Mouse (Mus musculus): Measurements from ENCODE around the gene Upp2. TPM values are rescaled to one million over a fixed set of nuclear protein-coding genes. Genes with fewer than 3 reads are reported as not detected.

Gene Upp2
- polyA plus RNA-seq, 1 experiment from 2014 or later = 7.5 TPM

GRCm38 (mm10) chr2:58551866-58552265 lies 15.2 kb upstream of the Upp2 start:
- 0 out of 2 replicates have a peak overlapping the region, but pooled peaks have one; percentile 4 for H3K4me2 ChIP-seq
- no peaks in the 10 kb centered on the region for H3K27me3 ChIP-seq
- H3K4me1 ChIP-seq (replicated peaks) = peaks cover 61% of the 10 kb centered on the region
- H3K9me3 ChIP-seq (replicated peaks) = no peaks in the 10 kb centered on the region
- no peak overlapping the region for H3K4me3 ChIP-seq
- no peak for ATAC-seq (replicated peaks; ENCODE audit: insufficient number of reproducible peaks, insufficient read depth, low FRiP score, low read depth)
- H3K27ac ChIP-seq = no peak overlapping the region
- 0 out of 2 replicates have a peak overlapping the region, but pooled peaks have one; percentile 16 for H3K9ac ChIP-seq
- H3K36me3 ChIP-seq = no peaks in the 10 kb centered on the region
- 50% methylated on average over 6 of the region's 6 CpGs for WGBS

GRCm38 (mm10) chr2:58552296-58552695 lies 14.8 kb upstream of the Upp2 start:
- Histone ChIP-seq H3K4me3 (no peak overlapping the region), H3K4me1 (replicated peaks) (peaks cover 62% of the 10 kb centered on the region), H3K9me3 (replicated peaks) (no peaks in the 10 kb centered on the region), H3K36me3 (no peaks in the 10 kb centered on the region), H3K4me2 (no peak overlapping the region), H3K27me3 (no peaks in the 10 kb centered on the region), H3K27ac (no peak overlapping the region), H3K9ac (no peak overlapping the region)
- ATAC-seq (replicated peaks; ENCODE audit: insufficient number of reproducible peaks, insufficient read depth, low FRiP score, low read depth) = no peak
- 47% methylated on average over 3 of the region's 3 CpGs for WGBS

- Histone ChIP-seq H3K36me3 (no peaks in the 10 kb centered on the region), H3K4me3 (no peak overlapping the region), H3K9me3 (replicated peaks) (no peaks in the 10 kb centered on the region), H3K4me1 (replicated peaks) (peaks cover 36% of the 10 kb centered on the region), H3K9ac (no peak overlapping the region), H3K4me2 (no peak overlapping the region), H3K27ac (no peak overlapping the region), H3K27me3 (no peaks in the 10 kb centered on the region)
- 79% methylated on average over 9 of the region's 9 CpGs for WGBS
- ATAC-seq (replicated peaks; ENCODE audit: insufficient number of reproducible peaks, insufficient read depth, low FRiP score, low read depth) = no peak
Observed at GRCm38 (mm10) chr2:58557045-58557845, 9.9 kb upstream of the Upp2 start.

GRCm38 (mm10) chr2:58562137-58562536 lies 5.0 kb upstream of the Upp2 start:
- no peak for ATAC-seq (replicated peaks; ENCODE audit: insufficient number of reproducible peaks, insufficient read depth, low FRiP score, low read depth)
- Histone ChIP-seq H3K27ac (peak overlapping the region; percentile 40; the same call in 1 of the 2 replicates), H3K4me2 (no peak overlapping the region; the same call in 1 of the 2 replicates), H3K27me3 (no peaks in the 10 kb centered on the region), H3K36me3 (no peaks in the 10 kb centered on the region), H3K9me3 (replicated peaks) (no peaks in the 10 kb centered on the region), H3K9ac (no peak overlapping the region), H3K4me1 (replicated peaks) (peaks cover 50% of the 10 kb centered on the region), H3K4me3 (no peak overlapping the region)
- 53% methylated on average over 4 of the region's 4 CpGs for WGBS

- no peaks in the 10 kb centered on the region for H3K36me3 ChIP-seq
- H3K4me3 ChIP-seq = peak overlapping the region; percentile 97
- no peaks in the 10 kb centered on the region for H3K27me3 ChIP-seq
- WGBS = 21% methylated on average over 6 of the region's 6 CpGs
- peak overlapping the region; percentile 66 for H3K4me2 ChIP-seq
- peak; percentile 16; the same call in 1 of the 2 replicates for ATAC-seq (replicated peaks; ENCODE audit: insufficient number of reproducible peaks, insufficient read depth, low FRiP score, low read depth)
- peaks cover 55% of the 10 kb centered on the region for H3K4me1 ChIP-seq (replicated peaks)
- H3K9me3 ChIP-seq (replicated peaks) = no peaks in the 10 kb centered on the region
- H3K27ac ChIP-seq = peak overlapping the region; percentile 99
- H3K9ac ChIP-seq = peak overlapping the region; percentile 93
Observed at GRCm38 (mm10) chr2:58565267-58565666, 1.8 kb upstream of the Upp2 start.

GRCm38 (mm10) chr2:58566049-58566409 lies 1.1 kb upstream of the Upp2 start:
- ATAC-seq (replicated peaks; ENCODE audit: insufficient number of reproducible peaks, insufficient read depth, low FRiP score, low read depth) = no peak
- H3K4me2 ChIP-seq = peak overlapping the region; percentile 66
- H3K9ac ChIP-seq = peak overlapping the region; percentile 93
- peak overlapping the region; percentile 99 for H3K27ac ChIP-seq
- H3K4me1 ChIP-seq (replicated peaks) = peaks cover 55% of the 10 kb centered on the region
- no peaks in the 10 kb centered on the region for H3K9me3 ChIP-seq (replicated peaks)
- WGBS = 4% methylated on average over 6 of the region's 6 CpGs
- H3K4me3 ChIP-seq = peak overlapping the region; percentile 97
- H3K36me3 ChIP-seq = no peaks in the 10 kb centered on the region
- H3K27me3 ChIP-seq = no peaks in the 10 kb centered on the region

- Histone ChIP-seq H3K9me3 (replicated peaks) (no peaks in the 10 kb centered on the region), H3K9ac (peak overlapping the region; percentile 93), H3K27ac (peak overlapping the region; percentile 99), H3K4me3 (peak overlapping the region; percentile 97), H3K4me1 (replicated peaks) (peaks cover 55% of the 10 kb centered on the region), H3K4me2 (peak overlapping the region; percentile 66), H3K36me3 (no peaks in the 10 kb centered on the region), H3K27me3 (no peaks in the 10 kb centered on the region)
- WGBS = under 1% methylated on average over 46 of the region's 78 CpGs
- ATAC-seq (replicated peaks; ENCODE audit: insufficient number of reproducible peaks, insufficient read depth, low FRiP score, low read depth) = peak; percentile 43
Observed at GRCm38 (mm10) chr2:58566410-58567065, 560 bp upstream of the Upp2 start.

- WGBS = 6% methylated on average over 12 of the region's 12 CpGs
- no peaks in the 10 kb centered on the region for H3K9me3 ChIP-seq (replicated peaks)
- H3K36me3 ChIP-seq = no peaks in the 10 kb centered on the region
Observed at GRCm38 (mm10) chr2:58567866-58568719, 995 bp downstream of the Upp2 start.

GRCm38 (mm10) chr2:58568841-58569645 lies 1.9 kb downstream of the Upp2 start:
- 65% methylated on average over 4 of the region's 4 CpGs for WGBS
- H3K27me3 ChIP-seq = no peaks in the 10 kb centered on the region
- ATAC-seq (replicated peaks; ENCODE audit: insufficient number of reproducible peaks, insufficient read depth, low FRiP score, low read depth) = no peak
- H3K4me1 ChIP-seq (replicated peaks) = peaks cover 32% of the 10 kb centered on the region
- H3K4me3 ChIP-seq = 0 out of 2 replicates have a peak overlapping the region, but pooled peaks have one; percentile 97
- H3K27ac ChIP-seq = peak overlapping the region; percentile 99
- H3K9me3 ChIP-seq (replicated peaks) = no peaks in the 10 kb centered on the region
- no peaks in the 10 kb centered on the region for H3K36me3 ChIP-seq
- H3K9ac ChIP-seq = peak overlapping the region; percentile 93; the same call in 1 of the 2 replicates
- peak overlapping the region; percentile 66 for H3K4me2 ChIP-seq

More at GRCm38 (mm10) chr2:58567866-58568719, 995 bp downstream of the Upp2 start:
- Histone ChIP-seq H3K4me3 (peak overlapping the region; percentile 97), H3K4me2 (peak overlapping the region; percentile 66), H3K9ac (peak overlapping the region; percentile 93), H3K27me3 (no peaks in the 10 kb centered on the region), H3K4me1 (replicated peaks) (peaks cover 42% of the 10 kb centered on the region), H3K27ac (peak overlapping the region; percentile 99)
- no peak for ATAC-seq (replicated peaks; ENCODE audit: insufficient number of reproducible peaks, insufficient read depth, low FRiP score, low read depth)

- Histone ChIP-seq H3K9ac (no peak overlapping the region), H3K4me3 (no peak overlapping the region), H3K27me3 (no peaks in the 10 kb centered on the region), H3K36me3 (no peaks in the 10 kb centered on the region), H3K27ac (no peak overlapping the region), H3K4me1 (replicated peaks) (peaks cover 3% of the 10 kb centered on the region; the same call in 1 of the 2 replicates), H3K9me3 (replicated peaks) (no peaks in the 10 kb centered on the region), H3K4me2 (no peak overlapping the region)
- 75% methylated on average over 2 of the region's 2 CpGs for WGBS
- ATAC-seq (replicated peaks; ENCODE audit: insufficient number of reproducible peaks, insufficient read depth, low FRiP score, low read depth) = no peak
Observed at GRCm38 (mm10) chr2:58574167-58574566, 7.1 kb downstream of the Upp2 start.

Measured in heart, embryonic 15.5 days (tissue).